Mouse (Mus musculus) liver, postnatal 0 days (tissue): ENCODE results near the gene Pif1. TPM values are rescaled to one million over a fixed set of nuclear protein-coding genes. Genes with fewer than 3 reads are reported as not detected.

Experiments
- ATAC-seq: fragments of 200-750 bp; cut with Nextera tagmentation; 2 replicates; pipeline ENCODE4 v1.8.0; 2017; ENCODE audit warnings: mild to moderate bottlenecking, moderate library complexity
- DNase-seq: peaks from one replicate; pipeline ENCODE4 v3.0.0-alpha.2; 2016
- H3K27ac ChIP-seq: fragments of 300-500 bp; sonication (generic); 2 replicates; pipeline ENCODE4 v1.5.1; 2014; ENCODE audit warnings: antibody characterized with exemption, moderate library complexity, mild to moderate bottlenecking, low read depth
- H3K27me3 ChIP-seq: fragments of 300-500 bp; sonication (generic); 2 replicates; pipeline ENCODE4 v1.6.1; 2014; ENCODE audit warnings: low read length, control low read depth, mixed read lengths; ENCODE audit not compliant: insufficient read depth
- H3K36me3 ChIP-seq: fragments of 300-500 bp; sonication (generic); replicated peaks from 2 replicates; pipeline ENCODE4 v1.6.1; 2014; ENCODE audit warnings: mild to moderate bottlenecking, control low read depth, low read length, moderate library complexity, mixed read lengths; ENCODE audit not compliant: insufficient read depth
- H3K4me1 ChIP-seq: fragments of 300-500 bp; sonication (generic); 2 replicates; pipeline ENCODE4 v1.6.1; 2014; ENCODE audit warnings: antibody characterized with exemption, mild to moderate bottlenecking, control low read depth; ENCODE audit not compliant: insufficient read depth
- H3K4me2 ChIP-seq: fragments of 300-500 bp; sonication (generic); 2 replicates; pipeline ENCODE4 v1.6.1; 2014; ENCODE audit warnings: low read depth, mild to moderate bottlenecking, low read length, moderate library complexity, mixed read lengths
- H3K4me3 ChIP-seq: fragments of 300-500 bp; sonication (generic); 2 replicates; pipeline ENCODE4 v1.5.1; 2014; ENCODE audit warnings: low read depth, low read length
- H3K9ac ChIP-seq: fragments of 300-500 bp; sonication (generic); replicated peaks from 2 replicates; pipeline ENCODE4 v1.6.1; 2014; ENCODE audit warnings: mild to moderate bottlenecking, moderate library complexity
- H3K9me3 ChIP-seq: fragments of 300-500 bp; sonication (generic); 2 replicates; pipeline ENCODE4 v1.6.1; 2016; ENCODE audit warnings: mild to moderate bottlenecking, control low read depth, low read length, mixed read lengths
- CTCF ChIP-seq: sonication (generic); IDR thresholded peaks from 2 replicates; pipeline ENCODE4 v1.5.1; 2016; ENCODE audit warnings: antibody characterized with exemption, low read depth
- EP300 ChIP-seq: IDR thresholded peaks from 2 replicates; pipeline ENCODE4 v1.6.1; 2016; ENCODE audit warnings: antibody characterized with exemption, low read depth, mild to moderate bottlenecking
- WGBS: fragments of 180-500 bp; shearing (Covaris S2); extraction: QIAGEN DNeasy Blood & Tissue Kit; methylation state at CpG from one replicate; pipeline ENCODE4 v1.1.7; 2014; ENCODE audit not compliant: insufficient replicate concordance; 5-methylcytosine and 5-hydroxymethylcytosine counted together
- polyA plus RNA-seq: library from polyadenylated mRNA; unstranded; fragments of >200 nt; fragmentation: Nextera tagmentation; extraction: Ambion mirVana; gene quantifications from 2 replicates; pipeline ENCODE4 v1.2.1, GENCODE M21; 2015

Pif1 gene
- polyA plus RNA-seq, 1 experiment from 2014 or later: 3.5 TPM

DNA sequence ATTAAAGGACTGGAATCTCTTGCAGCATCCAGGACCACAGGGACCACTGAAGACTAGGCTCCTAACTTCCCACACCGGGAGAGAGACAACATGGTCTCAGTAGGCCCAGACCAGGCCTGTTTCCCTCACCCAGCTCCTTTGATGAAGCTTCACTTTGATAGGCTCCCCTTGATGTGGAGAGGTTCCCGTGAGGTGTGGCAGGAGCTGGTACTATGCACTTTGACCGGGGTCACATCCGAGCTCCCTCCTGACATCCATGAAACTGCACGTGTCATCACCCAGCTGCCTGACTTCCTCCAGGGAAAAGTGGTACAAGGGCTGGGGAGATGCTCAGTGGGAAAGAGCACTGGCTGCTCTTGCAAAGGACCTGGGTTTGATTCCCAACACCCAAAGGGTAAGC lies 23.9 kb upstream of the Pif1 start:
- no peak overlapping the region for H3K27ac ChIP-seq
- H3K27me3 ChIP-seq: no peaks in the 10 kb centered on the region
- H3K4me3 ChIP-seq: no peak overlapping the region
- DNase-seq (no peak), ATAC-seq (no peak)
- no peaks in the 10 kb centered on the region for H3K9me3 ChIP-seq
- peaks cover 86% of the 10 kb centered on the region for H3K36me3 ChIP-seq
- no peak overlapping the region for H3K4me2 ChIP-seq
- WGBS: 87% methylated on average over 5 of the region's 5 CpGs
- H3K9ac ChIP-seq: no peak overlapping the region
- TF ChIP-seq EP300 (no peak), CTCF (no peak)
- peaks cover 27% of the 10 kb centered on the region for H3K4me1 ChIP-seq

DNA sequence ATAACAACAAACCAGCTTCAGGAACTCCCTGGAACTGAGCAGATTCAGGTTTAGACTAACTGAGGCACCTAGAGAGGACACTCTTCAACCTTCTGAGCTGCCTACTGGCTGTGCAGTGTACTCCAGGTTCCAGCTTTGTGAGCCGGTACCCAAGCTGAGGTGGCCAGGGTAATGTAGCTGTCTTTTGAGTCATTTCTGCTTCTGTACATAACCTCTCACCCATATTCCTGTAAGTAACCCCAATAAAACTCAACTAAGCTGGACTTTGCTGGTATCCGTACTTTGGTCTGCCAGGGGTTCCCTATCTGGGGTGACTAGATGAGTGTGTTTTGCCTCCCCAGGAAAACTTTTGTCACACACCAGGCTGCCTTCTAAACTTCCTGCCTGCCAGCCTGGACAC lies 22.3 kb upstream of the Pif1 start:
- ATAC-seq (no peak), DNase-seq (no peak)
- H3K9me3 ChIP-seq: no peaks in the 10 kb centered on the region
- TF ChIP-seq CTCF (no peak), EP300 (no peak)
- no peak overlapping the region for H3K27ac ChIP-seq
- peaks cover 85% of the 10 kb centered on the region for H3K36me3 ChIP-seq
- no peak overlapping the region for H3K4me2 ChIP-seq
- 78% methylated on average over 2 of the region's 2 CpGs for WGBS
- H3K27me3 ChIP-seq: no peaks in the 10 kb centered on the region
- H3K4me1 ChIP-seq: peaks cover 34% of the 10 kb centered on the region
- H3K9ac ChIP-seq: no peak overlapping the region
- H3K4me3 ChIP-seq: no peak overlapping the region

DNA sequence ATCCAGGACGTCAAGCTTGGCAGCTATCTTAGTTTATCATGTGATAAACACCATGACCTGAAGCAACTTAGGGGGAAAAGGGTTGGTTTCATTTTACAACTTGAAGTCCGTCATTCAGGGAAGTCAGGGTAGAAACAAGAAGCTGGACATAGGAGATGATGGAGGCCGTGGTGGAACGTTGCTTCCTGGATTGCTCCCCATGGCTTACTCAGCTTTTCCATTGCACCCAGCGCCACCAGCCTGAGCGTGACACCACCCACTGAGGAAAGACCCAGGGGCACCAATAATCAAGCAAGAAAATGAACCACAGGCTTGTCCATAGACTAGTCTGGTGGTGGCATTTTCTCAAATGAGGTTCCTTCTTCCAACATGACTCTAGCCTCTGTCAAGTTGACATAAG lies 18.2 kb upstream of the Pif1 start:
- H3K9ac ChIP-seq: no peak overlapping the region
- no peak for DNase-seq

DNA sequence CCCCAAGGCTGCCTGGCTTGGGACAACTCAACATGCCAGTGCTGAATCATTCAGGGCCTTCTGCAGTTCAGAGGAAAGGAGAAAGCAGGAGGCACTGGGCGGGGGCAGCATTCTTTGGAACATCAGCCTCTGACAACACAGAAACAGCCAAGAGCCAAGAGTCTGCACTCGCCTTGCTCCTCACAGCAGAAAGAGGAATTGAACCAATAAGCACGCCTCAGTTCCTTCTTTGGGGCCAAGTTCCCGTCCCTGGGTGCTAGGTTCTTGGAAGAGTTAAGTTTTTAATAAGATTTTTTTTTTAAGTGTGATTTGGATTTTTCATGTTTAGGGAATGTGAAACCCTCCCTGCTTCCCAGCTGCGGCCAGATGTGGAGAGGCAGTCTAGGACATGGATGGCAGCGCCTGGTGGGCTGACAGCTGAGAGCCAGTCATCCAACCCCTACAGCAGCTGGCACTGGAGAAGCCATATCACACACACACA lies 17.4 kb upstream of the Pif1 start:
- TF ChIP-seq EP300 (no peak), CTCF (no peak)
- Histone ChIP-seq H3K4me1 (peaks cover 18% of the 10 kb centered on the region), H3K36me3 (peaks cover 73% of the 10 kb centered on the region)

More for the DNA sequence above, 18.2 kb upstream of the Pif1 start:
- ATAC-seq: peak; percentile 44; the same call in 1 of the 2 replicates
- Histone ChIP-seq H3K9me3 (no peaks in the 10 kb centered on the region), H3K36me3 (peaks cover 80% of the 10 kb centered on the region), H3K27ac (peak overlapping the region; percentile 67; the same call in 1 of the 2 replicates), H3K4me3 (no peak overlapping the region), H3K4me2 (no peak overlapping the region), H3K27me3 (no peaks in the 10 kb centered on the region), H3K4me1 (peaks cover 20% of the 10 kb centered on the region)
- 76% methylated on average over 6 of the region's 6 CpGs for WGBS
- TF ChIP-seq CTCF (no peak), EP300 (no peak)

DNA sequence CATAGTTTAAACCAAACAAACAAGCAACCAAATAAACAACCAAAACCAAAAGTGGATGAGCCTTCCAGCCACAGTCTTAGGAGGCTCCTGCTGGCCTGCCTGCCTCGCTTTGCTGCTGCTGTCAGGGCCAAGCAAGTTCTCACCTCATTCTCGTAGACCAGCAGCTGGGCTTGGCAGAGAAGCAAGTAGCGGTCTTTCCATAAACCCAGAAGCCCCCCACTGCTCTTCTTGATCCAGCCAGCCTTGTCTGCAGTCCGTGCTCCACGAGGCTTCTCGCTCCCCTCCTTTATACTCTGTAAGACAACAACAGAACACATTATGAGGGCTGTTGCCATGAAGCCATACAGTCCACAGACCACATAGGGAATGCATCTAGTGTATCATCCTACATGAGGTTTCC lies 14.1 kb upstream of the Pif1 start:
- WGBS: 89% methylated on average over 6 of the region's 6 CpGs
- Histone ChIP-seq H3K27me3 (no peaks in the 10 kb centered on the region), H3K4me2 (no peak overlapping the region), H3K4me3 (no peak overlapping the region), H3K36me3 (peaks cover 59% of the 10 kb centered on the region), H3K9ac (no peak overlapping the region), H3K4me1 (peaks cover 39% of the 10 kb centered on the region), H3K9me3 (no peaks in the 10 kb centered on the region), H3K27ac (no peak overlapping the region)
- no peak for TF ChIP-seq EP300
- DNase-seq (no peak), ATAC-seq (no peak)

More for the DNA sequence above, 17.4 kb upstream of the Pif1 start:
- Histone ChIP-seq H3K9ac (no peak overlapping the region), H3K9me3 (no peaks in the 10 kb centered on the region), H3K4me2 (no peak overlapping the region), H3K4me3 (no peak overlapping the region), H3K27me3 (no peaks in the 10 kb centered on the region), H3K27ac (peak overlapping the region; percentile 67; the same call in 1 of the 2 replicates)
- ATAC-seq (peak; percentile 48; the same call in 1 of the 2 replicates), DNase-seq (no peak)
- WGBS: 66% methylated on average over 6 of the region's 6 CpGs

DNA sequence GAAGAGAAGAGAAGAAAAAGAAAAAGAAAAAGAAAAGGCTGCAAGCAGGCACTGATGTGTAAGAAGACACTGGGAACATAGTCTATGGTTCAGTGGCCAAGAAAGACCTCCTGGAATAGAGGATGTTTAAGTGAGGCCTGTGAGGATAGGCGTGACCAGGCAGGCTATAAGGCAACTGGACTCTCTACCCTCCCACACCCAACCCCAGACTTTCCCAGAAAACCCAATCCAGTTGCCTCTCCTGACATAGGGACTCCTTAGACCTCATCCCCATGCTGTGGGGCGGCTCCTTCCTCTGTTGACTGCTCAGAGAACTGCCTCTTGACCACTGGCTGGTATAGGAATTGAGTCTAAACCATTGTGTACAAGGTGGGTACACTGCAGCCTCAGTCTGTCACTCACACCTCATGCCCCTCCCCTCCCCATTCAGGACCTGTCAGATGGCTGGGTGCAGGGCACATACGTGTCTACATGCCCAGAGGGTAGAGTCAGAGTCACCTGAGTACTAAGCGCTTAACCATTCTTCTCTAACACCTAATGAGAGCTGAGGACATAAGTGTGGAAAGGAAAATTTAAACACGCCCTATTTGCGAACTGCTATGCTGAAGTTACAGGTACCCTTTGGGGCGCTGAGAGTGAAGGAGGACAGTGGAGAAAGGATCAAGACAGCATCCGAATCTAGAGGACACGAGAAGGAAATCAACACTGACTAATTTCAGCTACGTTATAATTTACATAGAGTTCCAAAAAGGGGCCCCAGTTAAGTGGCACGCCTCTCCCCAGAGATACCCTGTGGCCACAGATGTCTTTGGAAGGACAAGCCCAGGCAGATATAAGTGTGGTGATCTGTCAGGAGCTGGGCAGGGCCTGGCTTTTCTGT lies 12.2 kb upstream of the Pif1 start:
- peak; percentile 62 for ATAC-seq
- peak overlapping the region; percentile 26 for H3K9ac ChIP-seq
- H3K27me3 ChIP-seq: no peaks in the 10 kb centered on the region
- H3K4me2 ChIP-seq: peak overlapping the region; percentile 82
- H3K4me3 ChIP-seq: peak overlapping the region; percentile 15; the same call in 1 of the 2 replicates
- 59% methylated on average over 11 of the region's 11 CpGs for WGBS
- DNase-seq: peak; percentile 50
- peak overlapping the region; percentile 79 for H3K27ac ChIP-seq
- H3K9me3 ChIP-seq: no peaks in the 10 kb centered on the region
- peaks cover 38% of the 10 kb centered on the region for H3K4me1 ChIP-seq
- TF ChIP-seq CTCF (no peak), EP300 (peak; percentile 68; the same call in 1 of the 2 replicates)
- H3K36me3 ChIP-seq: peaks cover 41% of the 10 kb centered on the region
